Comparison of ENCODE assay signal across 9 mouse cellular contexts in genomic region chr4:55240450-55240849, GRCm38 (mm10).
A peak's percentile ranks its signal among the peaks of the same experiment; 100 is the strongest.
DNase-seq lines count a peak whose midpoint lies in the region; ATAC-seq and TF ChIP-seq lines count a peak whose summit lies in the region.
"Had no signal": no experiment of that assay in that cellular context is flagged by ENCODE, and none has a peak within 500 bp of the region (broad histone marks: within the 10 kb centered on the region; RNA-seq: fewer than 3 reads in every experiment).

No protein-coding gene starts in this region.

- ATAC-seq in heart, embryonic 11.5 days (replicated peaks; ENCODE audit: insufficient number of reproducible peaks, low FRiP score, low TSS enrichment), result no peak
- 0 out of 2 replicates have a peak, but pooled peaks have one; percentile 71 for ATAC-seq in limb, embryonic 13.5 days (ENCODE audit: low FRiP score, low read depth)
- no peak for ATAC-seq in stomach, postnatal 0 days (ENCODE audit: low FRiP score, low TSS enrichment)

- H3K36me3 ChIP-seq in heart, embryonic 11.5 days (ENCODE audit: control insufficient read depth, insufficient read depth, low read length), result no peaks in the 10 kb centered on the region
- H3K36me3 ChIP-seq in limb, embryonic 13.5 days, result no peaks in the 10 kb centered on the region
- no peaks in the 10 kb centered on the region for H3K36me3 ChIP-seq in stomach, postnatal 0 days (ENCODE audit: control insufficient read depth, insufficient read depth, low read length)
- H3K36me3 ChIP-seq: G1E had no signal

- TF ChIP-seq POLR2A in cortical plate, adult 2 months (IDR thresholded peaks at IDR 0.05; ENCODE audit: extremely low read depth, insufficient read depth, low read length), result no peak

- peak; percentile 97 for TF ChIP-seq CTCF in cortical plate, adult 2 months (IDR thresholded peaks at IDR 0.05; ENCODE audit: extremely low read depth, insufficient read depth, low read length)
- TF ChIP-seq CTCF in stomach, postnatal 0 days (IDR thresholded peaks at IDR 0.05; ENCODE audit: low read depth), result peak; percentile 99

- TF ChIP-seq EP300 in stomach, postnatal 0 days (optimal IDR thresholded peaks at IDR 0.05), result no peak

- 4% methylated on average over 7 of the region's 7 CpGs for WGBS in heart, embryonic 11.5 days (ENCODE audit: insufficient replicate concordance)
- 5% methylated on average over 7 of the region's 7 CpGs for WGBS in limb, embryonic 13.5 days
- 4% methylated on average over 7 of the region's 7 CpGs for WGBS in stomach, postnatal 0 days

- no peaks in the 10 kb centered on the region for H3K9me3 ChIP-seq in heart, embryonic 11.5 days (replicated peaks; ENCODE audit: control insufficient read depth, low read length)
- no peaks in the 10 kb centered on the region for H3K9me3 ChIP-seq in limb, embryonic 13.5 days
- H3K9me3 ChIP-seq in stomach, postnatal 0 days (ENCODE audit: control insufficient read depth, low read length), result no peaks in the 10 kb centered on the region

- no peak overlapping the region for H3K9ac ChIP-seq in heart, embryonic 11.5 days (ENCODE audit: low read depth, low read length)
- no peak overlapping the region for H3K9ac ChIP-seq in limb, embryonic 13.5 days
- no peak overlapping the region for H3K9ac ChIP-seq in stomach, postnatal 0 days (ENCODE audit: low read length)

- H3K27me3 ChIP-seq in heart, embryonic 11.5 days (ENCODE audit: control insufficient read depth, insufficient read depth, low read length), result no peaks in the 10 kb centered on the region
- no peaks in the 10 kb centered on the region for H3K27me3 ChIP-seq in limb, embryonic 13.5 days
- no peaks in the 10 kb centered on the region for H3K27me3 ChIP-seq in stomach, postnatal 0 days (ENCODE audit: control insufficient read depth, insufficient read depth, low read length)

- DNase-seq in heart, adult 11 months, result peak; percentile 88
- DNase-seq in gastrocnemius, postnatal 36 days, result peak; percentile 62 to 64
- peak; percentile 26 to 69 for DNase-seq in kidney, adult 8-10 months
- DNase-seq in neural tube, embryonic 10.5 days (ENCODE audit: extremely low spot score, low spot score), result peak; percentile 82
- DNase-seq in stomach, postnatal 0 days (ENCODE audit: low spot score), result peak; percentile 76

- no peaks in the 10 kb centered on the region for H3K4me1 ChIP-seq in heart, embryonic 11.5 days (ENCODE audit: control insufficient read depth, insufficient read depth, low read length)
- no peaks in the 10 kb centered on the region for H3K4me1 ChIP-seq in cortical plate, adult 2 months (ENCODE audit: control insufficient read depth, insufficient read depth, low read length)
- H3K4me1 ChIP-seq in limb, embryonic 13.5 days, result no peaks in the 10 kb centered on the region
- H3K4me1 ChIP-seq in stomach, postnatal 0 days (replicated peaks; ENCODE audit: control insufficient read depth, insufficient read depth), result no peaks in the 10 kb centered on the region

- H3K27ac ChIP-seq in heart, embryonic 11.5 days (ENCODE audit: low read depth, low read length), result no peak overlapping the region
- no peak overlapping the region for H3K27ac ChIP-seq in cortical plate, adult 2 months (ENCODE audit: insufficient read depth, low read length)
- H3K27ac ChIP-seq in limb, embryonic 13.5 days, result no peak overlapping the region
- no peak overlapping the region for H3K27ac ChIP-seq in stomach, postnatal 0 days (replicated peaks)

- intact Hi-C loops in gastrocnemius, postnatal 36 days (cut with DNase I), result loop anchor here (2.0 to 10.0 kb wide), 3 partner anchors 293 to 1310 kb away; partner anchors contain the start of gene Zfp462

- no peak overlapping the region for H3K4me3 ChIP-seq in heart, embryonic 11.5 days (ENCODE audit: low read depth, low read length)
- no peak overlapping the region for H3K4me3 ChIP-seq in cortical plate, adult 2 months (ENCODE audit: insufficient read depth, low read length)
- H3K4me3 ChIP-seq in limb, embryonic 13.5 days, result no peak overlapping the region
- H3K4me3 ChIP-seq in stomach, postnatal 0 days (ENCODE audit: low read depth, low read length), result no peak overlapping the region

- no peak overlapping the region for H3K4me2 ChIP-seq in heart, embryonic 11.5 days
- H3K4me2 ChIP-seq in limb, embryonic 13.5 days (replicated peaks), result no peak overlapping the region
- H3K4me2 ChIP-seq in stomach, postnatal 0 days (replicated peaks; ENCODE audit: low read depth), result no peak overlapping the region
